Mouse (Mus musculus) lung, embryonic 14.5 days (tissue): ENCODE measurements around the gene Bicral. TPM values are rescaled to one million over a fixed set of nuclear protein-coding genes. Genes with fewer than 3 reads are reported as not detected.
A peak's percentile ranks its signal among the peaks of the same experiment; 100 is the strongest.

Experiments
- ATAC-seq: fragments of 200-750 bp; cut with Nextera tagmentation; 2 replicates; pipeline ENCODE4 v1.8.0; 2017; ENCODE audit warnings: mild to moderate bottlenecking, moderate TSS enrichment, moderate library complexity; ENCODE audit not compliant: insufficient read depth
- DNase-seq: peaks from one replicate; pipeline ENCODE4 v3.0.0-alpha.2; 2015
- H3K27ac ChIP-seq: fragments of 300-500 bp; sonication (generic); 2 replicates; pipeline ENCODE4 v1.5.1; 2014; ENCODE audit warnings: low read depth, mild to moderate bottlenecking, moderate library complexity
- H3K27me3 ChIP-seq: fragments of 300-500 bp; sonication (generic); 2 replicates; pipeline ENCODE4 v1.6.1; 2014; ENCODE audit warnings: low read length, control low read depth; ENCODE audit not compliant: insufficient read depth
- H3K36me3 ChIP-seq: fragments of 300-500 bp; sonication (generic); 2 replicates; pipeline ENCODE4 v1.6.1; 2014; ENCODE audit warnings: control low read depth; ENCODE audit not compliant: insufficient read depth
- H3K4me1 ChIP-seq: fragments of 300-500 bp; sonication (generic); 2 replicates; pipeline ENCODE4 v1.6.1; 2014; ENCODE audit warnings: antibody characterized with exemption, control low read depth; ENCODE audit not compliant: insufficient read depth
- H3K4me2 ChIP-seq: fragments of 300-500 bp; sonication (generic); 2 replicates; pipeline ENCODE4 v1.6.1; 2014; ENCODE audit warnings: mild to moderate bottlenecking
- H3K4me3 ChIP-seq: fragments of 300-500 bp; sonication (generic); 2 replicates; pipeline ENCODE4 v1.5.1; 2014; ENCODE audit warnings: low read depth, low read length
- H3K9ac ChIP-seq: fragments of 300-500 bp; sonication (generic); 2 replicates; pipeline ENCODE4 v1.6.1; 2014
- H3K9me3 ChIP-seq: fragments of 300-500 bp; sonication (generic); 2 replicates; pipeline ENCODE4 v1.6.1; 2016; ENCODE audit warnings: low read depth, low read length, control low read depth
- CTCF ChIP-seq: IDR thresholded peaks from 2 replicates; pipeline ENCODE4 v1.5.1; 2016; ENCODE audit warnings: antibody characterized with exemption, low read depth
- WGBS: fragments of 180-500 bp; shearing (Covaris S2); extraction: QIAGEN DNeasy Blood & Tissue Kit; methylation state at CpG from one replicate; pipeline ENCODE4 v1.1.7; 2014; 5-methylcytosine and 5-hydroxymethylcytosine counted together
- polyA plus RNA-seq: library from polyadenylated mRNA; unstranded; fragments of >200 nt; fragmentation: Nextera tagmentation; extraction: Ambion mirVana; gene quantifications from 2 replicates; pipeline ENCODE4 v1.2.1, GENCODE M21; 2014

Gene Bicral
- 4.7 and 6.5 TPM in 2 replicates for polyA plus RNA-seq

DNA sequence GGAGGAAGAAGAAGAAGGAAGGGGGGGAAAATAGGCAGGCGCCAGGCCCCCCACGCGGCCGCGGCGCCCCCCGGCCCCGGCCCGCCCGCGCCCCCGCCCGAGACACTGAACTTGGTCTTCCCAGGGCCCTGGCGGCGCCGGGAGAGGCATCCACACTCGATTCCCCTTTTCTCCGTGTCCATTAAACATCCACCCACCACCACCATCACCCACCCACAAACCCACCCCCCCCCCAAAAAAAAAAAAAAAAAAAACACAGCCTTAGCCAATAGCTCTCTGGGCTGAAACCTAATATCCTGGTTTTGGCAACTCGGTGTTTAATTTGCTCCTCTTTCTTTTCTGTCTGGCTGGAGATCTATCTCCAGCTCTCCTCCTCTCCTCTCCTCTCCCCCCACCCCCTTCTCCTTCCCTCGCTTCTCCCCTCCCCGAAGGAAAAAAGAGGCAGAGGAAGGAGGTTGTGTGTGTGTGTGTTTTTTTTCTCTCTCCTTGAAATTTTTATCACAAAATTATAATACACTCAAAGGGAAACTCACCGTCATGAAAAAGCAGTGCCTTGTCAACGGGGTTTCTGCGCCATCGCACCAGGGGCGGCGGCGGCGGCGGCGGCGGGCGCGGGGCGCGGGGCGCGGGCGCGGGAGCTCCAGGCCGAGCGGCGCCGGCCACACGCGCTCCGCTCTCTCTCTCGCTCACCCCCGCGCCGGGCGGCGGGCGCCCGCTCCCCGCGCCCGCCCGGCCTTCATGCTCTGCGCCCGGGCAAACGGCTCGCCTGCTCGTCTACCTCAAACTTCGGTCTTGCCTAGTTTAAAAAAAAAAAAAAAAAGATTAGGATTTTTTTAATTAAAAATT is at the start of gene Bicral:
TSS of gene Bicral (minus strand) at position 580 of the 846 bp plus-strand sequence.
- Histone ChIP-seq H3K36me3 (0 out of 2 replicates have a peak, but pooled peaks cover 7% of the 10 kb centered on the region), H3K9me3 (no peaks in the 10 kb centered on the region), H3K4me1 (peaks cover 17% of the 10 kb centered on the region), H3K27ac (peak within 1 kb of the TSS; percentile 100), H3K9ac (peak within 1 kb of the TSS; percentile 100), H3K4me3 (peak within 1 kb of the TSS; percentile 95), H3K4me2 (peak within 1 kb of the TSS; percentile 80), H3K27me3 (no peaks in the 10 kb centered on the region)
- TF ChIP-seq CTCF: no peak
- DNase-seq (peak; percentile 81), ATAC-seq (peak; percentile 70)
- under 1% methylated on average over 57 of the region's 65 CpGs for WGBS

DNA sequence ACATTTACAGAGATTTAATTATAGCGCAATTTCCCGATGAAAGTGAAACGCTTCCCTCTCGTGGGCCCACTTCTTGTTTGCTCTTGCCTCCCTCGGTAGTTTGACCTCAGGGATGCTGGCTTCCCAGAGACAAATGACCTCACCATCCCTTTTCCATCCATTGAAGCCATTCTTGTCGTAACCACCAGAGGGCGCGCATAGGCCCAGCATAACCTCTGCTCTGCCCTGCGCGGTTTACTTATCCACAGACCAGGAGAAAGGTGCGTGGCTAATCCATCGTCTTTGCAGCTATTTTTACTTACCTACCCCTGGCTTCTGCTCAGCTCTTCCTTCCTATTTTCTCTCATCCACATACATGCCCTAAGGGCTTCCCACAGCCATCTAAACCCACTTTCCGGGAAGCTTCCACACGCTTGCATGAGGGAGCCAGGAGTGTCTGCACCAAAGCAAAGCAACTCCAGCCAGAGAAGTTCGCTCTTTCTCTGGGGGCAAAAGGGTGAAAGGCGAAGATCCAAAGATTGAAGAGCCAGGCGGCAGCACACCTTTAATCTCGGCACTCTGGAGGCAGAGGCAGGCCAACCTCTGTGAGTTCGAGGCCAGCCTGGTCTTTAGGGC is 45.7 kb upstream of the Bicral start:
- no peak overlapping the region for H3K9ac ChIP-seq
- H3K9me3 ChIP-seq: no peaks in the 10 kb centered on the region
- H3K27ac ChIP-seq: no peak overlapping the region
- ATAC-seq (peak; percentile 79), DNase-seq (peak; percentile 89)
- no peaks in the 10 kb centered on the region for H3K4me1 ChIP-seq
- H3K36me3 ChIP-seq: no peaks in the 10 kb centered on the region
- no peak overlapping the region for H3K4me2 ChIP-seq
- no peak overlapping the region for H3K4me3 ChIP-seq
- TF ChIP-seq CTCF: peak; percentile 95
- H3K27me3 ChIP-seq: no peaks in the 10 kb centered on the region
- 19% methylated on average over 19 of the region's 19 CpGs for WGBS

GRCm38 (mm10) chr17:46900941-46901340 is 42.7 kb upstream of the Bicral start:
- H3K9ac ChIP-seq: no peak overlapping the region
- 49% methylated on average over 2 of the region's 2 CpGs for WGBS

GRCm38 (mm10) chr17:46897221-46897950 is 39.1 kb upstream of the Bicral start:
- peak; percentile 89 for ATAC-seq

More at GRCm38 (mm10) chr17:46900941-46901340, 42.7 kb upstream of the Bicral start:
- ATAC-seq: no peak
- H3K4me3 ChIP-seq: no peak overlapping the region
- no peaks in the 10 kb centered on the region for H3K27me3 ChIP-seq
- DNase-seq: no peak
- H3K4me2 ChIP-seq: no peak overlapping the region
- no peaks in the 10 kb centered on the region for H3K9me3 ChIP-seq
- no peaks in the 10 kb centered on the region for H3K36me3 ChIP-seq
- H3K27ac ChIP-seq: no peak overlapping the region
- TF ChIP-seq CTCF: no peak
- peaks cover 9% of the 10 kb centered on the region; the same call in 1 of the 2 replicates for H3K4me1 ChIP-seq

GRCm38 (mm10) chr17:46895426-46895825 is 37.1 kb upstream of the Bicral start:
- DNase-seq (no peak), ATAC-seq (no peak)
- TF ChIP-seq CTCF: no peak
- WGBS: 90% methylated on average over 9 of the region's 9 CpGs
- no peaks in the 10 kb centered on the region for H3K27me3 ChIP-seq
- H3K4me3 ChIP-seq: no peak overlapping the region
- H3K4me1 ChIP-seq: peaks cover 18% of the 10 kb centered on the region
- H3K36me3 ChIP-seq: peaks cover 13% of the 10 kb centered on the region; the same call in 1 of the 2 replicates
- no peak overlapping the region for H3K9ac ChIP-seq
- H3K9me3 ChIP-seq: no peaks in the 10 kb centered on the region
- no peak overlapping the region for H3K27ac ChIP-seq
- H3K4me2 ChIP-seq: no peak overlapping the region

More at GRCm38 (mm10) chr17:46897221-46897950, 39.1 kb upstream of the Bicral start:
- peak; percentile 76 for DNase-seq
- H3K4me2 ChIP-seq: peak overlapping the region; percentile 29; the same call in 1 of the 2 replicates
- WGBS: 22% methylated on average over 13 of the region's 13 CpGs
- H3K27ac ChIP-seq: peak overlapping the region; percentile 60; the same call in 1 of the 2 replicates
- H3K36me3 ChIP-seq: peaks cover 10% of the 10 kb centered on the region; the same call in 1 of the 2 replicates
- no peak overlapping the region for H3K9ac ChIP-seq
- H3K4me3 ChIP-seq: no peak overlapping the region
- no peaks in the 10 kb centered on the region for H3K9me3 ChIP-seq
- H3K27me3 ChIP-seq: no peaks in the 10 kb centered on the region
- TF ChIP-seq CTCF: no peak
- peaks cover 11% of the 10 kb centered on the region for H3K4me1 ChIP-seq

DNA sequence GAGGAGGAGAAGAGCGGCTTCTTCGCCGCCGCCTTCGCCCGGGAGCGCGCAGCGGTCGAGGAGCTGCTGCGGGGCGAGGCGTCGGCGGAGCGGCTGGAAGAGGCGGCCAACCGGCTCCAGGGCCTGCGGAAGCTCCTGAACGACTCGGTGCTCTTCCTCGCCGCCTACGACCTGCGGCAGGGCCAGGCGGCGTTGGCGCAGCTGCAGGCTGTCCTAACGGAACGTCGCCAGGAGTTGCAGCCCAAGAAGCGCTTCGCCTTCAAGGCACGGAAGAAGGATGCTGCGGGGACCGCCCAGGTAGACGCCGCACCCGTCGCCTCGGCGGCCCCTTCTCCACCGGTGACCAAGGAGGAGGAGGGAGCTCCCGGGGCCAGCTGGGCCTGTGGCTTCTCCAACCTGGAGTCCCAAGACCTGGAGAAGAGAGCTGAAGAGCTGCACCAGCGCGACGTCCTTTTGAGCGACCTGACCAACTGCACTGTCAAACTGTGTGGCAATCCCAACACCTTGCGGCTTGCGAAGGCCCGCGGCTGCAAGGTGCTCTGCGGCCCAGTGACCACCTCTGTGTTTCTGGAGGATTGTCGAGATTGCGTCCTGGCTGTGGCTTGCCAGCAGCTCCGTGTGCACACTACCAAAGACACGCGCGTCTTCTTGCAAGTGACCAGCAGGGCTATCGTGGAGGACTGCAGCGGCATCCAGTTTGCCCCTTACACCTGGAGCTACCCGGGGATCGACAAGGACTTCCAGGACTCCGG is 32.7 kb upstream of the Bicral start:
- DNase-seq (peak; percentile 39), ATAC-seq (peak; percentile 23)
- TF ChIP-seq CTCF: 0 out of 2 replicates have a peak, but pooled peaks have one; percentile 24
- Histone ChIP-seq H3K4me3 (peak overlapping the region; percentile 93), H3K9ac (peak overlapping the region; percentile 87), H3K9me3 (no peaks in the 10 kb centered on the region), H3K36me3 (peaks cover 13% of the 10 kb centered on the region; the same call in 1 of the 2 replicates), H3K4me1 (peaks cover 13% of the 10 kb centered on the region), H3K27me3 (no peaks in the 10 kb centered on the region), H3K27ac (peak overlapping the region; percentile 83), H3K4me2 (peak overlapping the region; percentile 100)
- 1% methylated on average over 64 of the region's 64 CpGs for WGBS
